Mouse (Mus musculus) cerebellum, adult 18-20 months (tissue): ENCODE measurements around the gene Ngly1.
"Not testable (repeated sequence)": the region's sequence is repeated elsewhere in the genome, so short reads cannot be mapped to it uniquely, and the experiment has no call there.

Source experiments
- DNase-seq, 2 experiments: peaks; one replicate each; pipeline ENCODE4 v3.0.0; 2021

Gene Ngly1

GRCm38 (mm10) chr14:16261869-16262268 lies 12.8 kb downstream of the Ngly1 start:
- no peak for DNase-seq

- DNase-seq, result no peak
Measured at GRCm38 (mm10) chr14:16267028-16267427, 17.9 kb downstream of the Ngly1 start.

- no peak for DNase-seq
Measured at GRCm38 (mm10) chr14:16269776-16270175, 20.7 kb downstream of the Ngly1 start.

- no peak for DNase-seq
Measured at GRCm38 (mm10) chr14:16273677-16274076, 24.6 kb downstream of the Ngly1 start.

- DNase-seq, result no peak
Measured at GRCm38 (mm10) chr14:16279196-16279595, 30.1 kb downstream of the Ngly1 start.

GRCm38 (mm10) chr14:16283966-16284365 lies 34.9 kb downstream of the Ngly1 start:
- DNase-seq, result no peak

- DNase-seq, result no peak
Measured at GRCm38 (mm10) chr14:16292371-16292770, 43.3 kb downstream of the Ngly1 start.

- DNase-seq, result no peak
Measured at GRCm38 (mm10) chr14:16293015-16293414, 43.9 kb downstream of the Ngly1 start.

GRCm38 (mm10) chr14:16293921-16294320 lies 44.8 kb downstream of the Ngly1 start:
- DNase-seq, result no peak

- no peak for DNase-seq
Measured at GRCm38 (mm10) chr14:16296816-16297468, 47.9 kb downstream of the Ngly1 start.

GRCm38 (mm10) chr14:16301735-16302134 lies 52.7 kb downstream of the Ngly1 start:
- no peak for DNase-seq

- DNase-seq, result no peak
Measured at GRCm38 (mm10) chr14:16302688-16303087, 53.6 kb downstream of the Ngly1 start.

GRCm38 (mm10) chr14:16310791-16311190 lies 61.7 kb downstream of the Ngly1 start:
- DNase-seq, result no peak

- DNase-seq, result no peak
Measured at GRCm38 (mm10) chr14:16312599-16312998, 63.5 kb downstream of the Ngly1 start.

- not testable (repeated sequence) for DNase-seq
Measured at GRCm38 (mm10) chr14:16313073-16313472, 64.0 kb downstream of the Ngly1 start.

GRCm38 (mm10) chr14:16313936-16314521 lies 64.9 kb downstream of the Ngly1 start:
- DNase-seq, result no peak

GRCm38 (mm10) chr14:16314842-16315241 lies 65.8 kb downstream of the Ngly1 start:
- DNase-seq, result no peak

GRCm38 (mm10) chr14:16316715-16317114 lies 67.6 kb downstream of the Ngly1 start:
- no peak for DNase-seq

- no peak for DNase-seq
Measured at GRCm38 (mm10) chr14:16319818-16320217, 70.7 kb downstream of the Ngly1 start.

- DNase-seq, result no peak
Measured at GRCm38 (mm10) chr14:16324394-16324793, 75.3 kb downstream of the Ngly1 start.

GRCm38 (mm10) chr14:16325208-16325607 lies 76.1 kb downstream of the Ngly1 start:
- DNase-seq, result no peak

- DNase-seq, result no peak
Measured at GRCm38 (mm10) chr14:16328531-16328930, 79.5 kb downstream of the Ngly1 start.

- no peak for DNase-seq
Measured at GRCm38 (mm10) chr14:16328959-16329480, 79.9 kb downstream of the Ngly1 start.

GRCm38 (mm10) chr14:16329756-16330155 lies 80.7 kb downstream of the Ngly1 start:
- no peak for DNase-seq

- DNase-seq, result no peak
Measured at GRCm38 (mm10) chr14:16334260-16334659, 85.2 kb downstream of the Ngly1 start.
